Mouse (Mus musculus) cerebellum, adult 2 months (tissue): ENCODE measurements around the gene Atxn7l1.

Experiments
- CTCF ChIP-seq: fragments of 200-500 bp; IDR thresholded peaks from 2 replicates; pipeline ENCODE4 v1.5.1; 2011; ENCODE audit warnings: low read depth, mild to moderate bottlenecking, control low read depth, low read length, moderate library complexity, borderline replicate concordance; ENCODE audit not compliant: insufficient read depth
- POLR2A ChIP-seq: fragments of 200-500 bp; IDR thresholded peaks from 2 replicates; pipeline ENCODE4 v1.6.1; 2011; ENCODE audit warnings: low read length, control low read depth, borderline replicate concordance; ENCODE audit not compliant: insufficient read depth

- no peak for TF ChIP-seq POLR2A
- no peak for TF ChIP-seq CTCF
These were observed 21.2 kb upstream of the Atxn7l1 start for GRCm38 (mm10) chr12:33126243-33126642.
